Mouse (Mus musculus) heart, adult 2 months (tissue): ENCODE data around the gene Epas1.

Experiments used
- CTCF ChIP-seq: fragments of 200-600 bp; IDR thresholded peaks from 2 replicates; pipeline ENCODE4 v1.8.1; 2022; ENCODE audit warnings: antibody characterized with exemption, mild to moderate bottlenecking, moderate library complexity
- POLR2A ChIP-seq: fragments of 200-500 bp; IDR thresholded peaks from 2 replicates; pipeline ENCODE4 v1.6.1; 2011; ENCODE audit warnings: mild to moderate bottlenecking, low read depth, low read length, control low read depth; ENCODE audit not compliant: insufficient read depth

DNA sequence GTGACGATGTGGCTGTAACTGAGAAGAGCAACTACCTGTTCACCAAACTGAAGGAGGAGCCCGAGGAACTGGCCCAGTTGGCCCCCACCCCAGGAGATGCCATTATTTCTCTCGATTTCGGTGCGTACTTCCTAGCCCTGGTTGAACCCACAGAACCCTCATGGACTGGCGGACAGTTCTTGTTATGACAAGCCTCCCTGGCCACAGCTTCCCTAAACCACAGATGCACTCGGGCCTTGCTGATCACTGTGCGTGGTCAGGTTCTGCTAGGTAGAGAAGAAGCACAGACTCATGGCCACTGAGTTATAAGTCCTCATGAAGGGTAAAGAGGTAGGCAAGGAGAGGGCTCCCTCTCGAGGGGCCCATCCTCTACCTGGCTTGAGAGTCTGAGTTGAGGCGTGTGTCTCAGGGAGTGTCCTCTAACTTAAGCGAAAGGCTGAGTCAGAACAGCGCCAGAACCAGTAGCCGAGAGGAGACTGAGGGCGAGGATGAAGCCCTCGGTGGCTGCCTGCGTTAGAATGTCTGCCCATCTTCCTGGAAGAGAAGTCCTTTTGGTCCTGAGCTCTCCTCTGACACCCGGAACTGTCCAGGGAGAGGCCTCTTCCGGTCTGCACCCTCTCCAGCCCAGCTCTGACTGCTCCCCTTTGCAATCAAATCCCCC, 71.1 kb downstream of the Epas1 start:
- no peak for TF ChIP-seq POLR2A
- no peak for TF ChIP-seq CTCF
